Mouse (Mus musculus) adrenal gland (tissue): ENCODE measurements around the gene Samd4.

Source experiments
- microRNA-seq, 2 experiments: library from miRNA; unstranded; fragments of <30 nt; microRNA quantifications; one replicate each; pipeline ENCODE4; 2019

Gene Samd4

Small RNA genes within 50 kb of the gene (microRNA-seq; reads per million reads assigned to microRNA genes)
- 1.4 to 1.5 reads per million in 2 experiments for gene Mir378c
